Mouse (Mus musculus) adrenal gland, adult 8-10 months (tissue): ENCODE measurements around the gene Nmrk1. TPM values are rescaled to one million over a fixed set of nuclear protein-coding genes. Genes with fewer than 3 reads are reported as not detected.
"Not testable (repeated sequence)": the region's sequence is repeated elsewhere in the genome, so short reads cannot be mapped to it uniquely, and the experiment has no call there.

Experiments used
- DNase-seq: peaks from one replicate; pipeline ENCODE4 v3.0.0; 2022
- total RNA-seq, 4 experiments: library from RNA; stranded (reverse); gene quantifications; 2 replicates each; pipeline ENCODE4 v1.2.4; 2022

The Nmrk1 gene
- total RNA-seq: 10 to 100 TPM in 3 of 4 experiments, 1 to 10 TPM in 1; 9.3 to 32.3 (median 16.8) TPM

DNA sequence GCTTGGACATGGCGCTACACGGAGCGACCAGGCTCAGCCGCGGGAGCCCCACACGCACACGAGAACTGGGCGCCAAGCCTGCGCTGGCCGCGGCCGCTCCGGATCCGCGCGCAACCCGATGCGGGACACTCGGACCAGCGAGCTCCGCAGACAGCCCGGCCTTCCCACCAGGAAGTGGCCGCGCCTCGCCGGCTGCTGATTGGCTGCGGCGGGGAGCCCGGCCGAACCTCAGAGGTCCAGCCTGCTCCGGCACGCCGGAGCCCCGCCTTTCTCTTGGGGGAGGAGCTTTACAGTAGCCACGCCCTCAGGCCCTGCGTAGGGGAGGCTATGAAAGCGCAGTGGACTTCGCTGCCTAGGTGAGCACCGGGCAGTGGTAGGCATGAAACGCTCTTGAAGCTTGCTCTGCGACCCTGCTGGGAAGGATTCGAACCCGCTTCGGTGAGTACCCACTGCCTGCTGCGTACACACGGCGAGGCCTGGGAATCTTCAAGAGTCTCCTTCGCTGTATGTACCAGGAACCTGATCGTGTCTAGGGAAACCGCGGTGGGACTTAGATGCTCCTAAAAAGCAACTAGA is at the start of gene Nmrk1, which contains the start of gene Ostf1:
Gene Nmrk1 (plus strand): TSS at position 307 of the 576 bp plus-strand sequence.
Gene Ostf1 (minus strand): TSS at position 180 of the 576 bp plus-strand sequence.
- peak; percentile 97 for DNase-seq

- no peak for DNase-seq
Observed at GRCm38 (mm10) chr19:18582226-18582625, 49.5 kb upstream of the Nmrk1 start.

DNA sequence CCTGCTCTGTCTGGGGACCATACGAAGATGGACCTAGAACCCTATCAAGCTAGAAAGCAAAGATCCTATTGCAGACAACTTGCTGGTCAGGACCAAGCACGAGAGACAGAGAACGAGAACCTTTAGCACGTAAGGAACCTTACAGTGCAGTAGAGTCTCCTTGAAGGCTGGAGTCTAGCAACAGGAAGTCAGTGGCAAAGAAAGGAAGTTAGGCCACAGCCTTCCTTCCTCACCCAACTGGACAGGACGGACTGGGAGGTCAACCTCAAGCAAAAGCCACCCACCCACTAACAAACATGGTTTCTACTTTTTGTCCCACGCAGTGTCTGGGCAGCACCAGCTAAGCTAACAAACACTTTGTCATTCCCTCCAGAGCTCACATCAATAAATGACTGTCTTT is 48.9 kb upstream of the Nmrk1 start:
- DNase-seq: no peak

- DNase-seq: no peak
Observed at GRCm38 (mm10) chr19:18583706-18584105, 48.0 kb upstream of the Nmrk1 start.

- DNase-seq: no peak
Observed at GRCm38 (mm10) chr19:18584621-18585020, 47.1 kb upstream of the Nmrk1 start.

GRCm38 (mm10) chr19:18587118-18587517 is 44.6 kb upstream of the Nmrk1 start:
- DNase-seq: no peak

- DNase-seq: no peak
Observed at GRCm38 (mm10) chr19:18588243-18588642, 43.5 kb upstream of the Nmrk1 start.

DNA sequence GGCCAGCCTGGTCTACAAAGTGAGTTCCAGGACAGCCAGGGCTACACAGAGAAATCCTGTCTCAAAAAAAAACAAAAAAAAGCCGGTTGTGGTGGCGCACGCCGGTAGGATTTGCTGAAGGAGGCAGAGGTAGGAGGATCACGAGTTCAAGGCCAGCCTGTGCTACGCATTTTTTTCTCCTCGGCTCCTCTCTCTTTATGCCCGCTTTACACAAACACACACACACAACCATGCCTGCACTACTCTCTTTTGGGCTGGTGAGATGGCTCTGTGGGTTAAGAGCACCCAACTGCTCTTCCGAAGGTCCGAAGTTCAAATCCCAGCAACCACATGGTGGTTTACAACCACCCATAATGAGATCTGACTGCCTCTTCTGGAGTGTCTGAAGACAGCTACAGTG is 42.9 kb upstream of the Nmrk1 start:
- not testable (repeated sequence) for DNase-seq

DNA sequence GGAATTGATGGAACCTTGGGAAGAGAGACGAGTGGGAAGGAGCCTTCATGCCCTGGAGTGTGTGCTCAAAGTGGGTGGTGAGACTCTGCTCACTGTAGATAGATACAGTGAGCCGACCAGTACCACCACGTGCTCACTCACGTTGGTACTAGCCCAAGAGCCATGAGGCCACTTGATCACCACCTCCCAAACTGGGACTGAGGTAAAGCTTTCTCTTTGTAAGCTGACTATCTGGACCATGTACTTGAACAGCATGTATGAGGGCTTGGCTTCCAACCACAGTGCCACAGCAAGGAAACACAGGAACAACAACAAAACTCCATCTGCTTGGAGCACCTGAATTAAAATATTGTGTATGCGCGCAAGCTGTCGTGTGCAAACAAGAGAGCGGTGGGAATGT is 42.5 kb upstream of the Nmrk1 start:
- DNase-seq: no peak

GRCm38 (mm10) chr19:18590234-18590633 is 41.5 kb upstream of the Nmrk1 start:
- no peak for DNase-seq

- DNase-seq: no peak
Observed at GRCm38 (mm10) chr19:18590942-18591354, 40.8 kb upstream of the Nmrk1 start.

- no peak for DNase-seq
Observed at GRCm38 (mm10) chr19:18592919-18593318, 38.8 kb upstream of the Nmrk1 start.

- no peak for DNase-seq
Observed at GRCm38 (mm10) chr19:18593722-18594121, 38.0 kb upstream of the Nmrk1 start.

DNA sequence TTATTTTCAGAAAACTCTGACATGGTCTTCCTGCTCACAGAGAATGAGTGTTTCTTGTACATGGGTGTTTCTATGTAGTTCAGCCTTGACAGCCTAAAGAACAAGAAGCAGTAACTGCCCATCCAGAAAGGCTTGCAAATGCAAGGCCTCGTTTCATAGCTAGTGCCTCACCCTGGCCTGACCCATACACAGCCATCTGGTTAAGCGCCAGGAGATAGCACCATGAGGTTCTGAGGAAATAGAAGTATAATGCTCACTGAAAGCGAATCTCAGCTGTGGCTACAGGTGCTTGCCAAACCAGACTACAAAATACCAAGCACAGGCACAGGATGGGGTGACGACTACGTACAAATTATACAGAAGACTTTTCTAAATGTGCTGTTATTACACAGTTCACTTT is 34.9 kb upstream of the Nmrk1 start:
- no peak for DNase-seq

DNA sequence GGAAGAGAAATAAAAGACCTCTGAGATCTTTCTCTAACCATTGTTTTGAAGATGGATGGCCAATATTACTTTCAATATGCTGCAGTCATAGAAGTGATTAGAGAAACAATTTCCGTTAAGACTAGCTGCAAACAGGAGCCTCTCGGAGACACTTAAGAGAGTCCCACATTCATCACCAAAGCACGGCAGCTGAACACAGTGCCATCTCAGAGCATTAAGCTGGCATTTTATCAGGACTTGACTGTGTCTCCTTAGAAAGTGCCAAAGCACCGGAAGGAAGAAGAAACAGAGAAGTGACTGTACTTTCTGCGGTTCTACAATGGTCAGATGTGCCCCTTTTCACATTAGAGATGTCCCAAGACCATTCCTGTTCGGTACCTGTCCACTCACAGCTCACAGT is 34.0 kb upstream of the Nmrk1 start:
- no peak for DNase-seq

GRCm38 (mm10) chr19:18598265-18598926 is 33.4 kb upstream of the Nmrk1 start:
- no peak for DNase-seq

DNA sequence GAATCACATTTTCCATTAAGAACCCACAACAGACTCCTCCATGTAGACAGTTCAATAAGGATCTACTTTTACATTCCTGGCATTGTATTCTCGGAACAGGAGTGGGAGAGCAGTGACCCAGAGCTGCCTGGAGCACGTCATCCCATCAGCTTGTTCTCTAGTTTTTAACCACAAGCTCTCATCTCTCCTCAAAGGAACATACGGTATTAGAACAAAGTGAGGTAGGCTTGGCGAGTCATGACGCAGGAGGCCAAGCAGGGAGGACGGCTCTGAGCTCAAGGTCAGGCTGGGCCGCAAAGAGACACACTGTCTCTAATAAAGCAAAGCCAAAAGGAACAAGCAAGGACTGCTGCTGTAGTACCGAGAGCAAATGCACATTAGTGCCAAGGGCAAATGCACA is 32.7 kb upstream of the Nmrk1 start:
- DNase-seq: peak; percentile 58

GRCm38 (mm10) chr19:18599650-18600049 is 32.1 kb upstream of the Nmrk1 start:
- DNase-seq: no peak

DNA sequence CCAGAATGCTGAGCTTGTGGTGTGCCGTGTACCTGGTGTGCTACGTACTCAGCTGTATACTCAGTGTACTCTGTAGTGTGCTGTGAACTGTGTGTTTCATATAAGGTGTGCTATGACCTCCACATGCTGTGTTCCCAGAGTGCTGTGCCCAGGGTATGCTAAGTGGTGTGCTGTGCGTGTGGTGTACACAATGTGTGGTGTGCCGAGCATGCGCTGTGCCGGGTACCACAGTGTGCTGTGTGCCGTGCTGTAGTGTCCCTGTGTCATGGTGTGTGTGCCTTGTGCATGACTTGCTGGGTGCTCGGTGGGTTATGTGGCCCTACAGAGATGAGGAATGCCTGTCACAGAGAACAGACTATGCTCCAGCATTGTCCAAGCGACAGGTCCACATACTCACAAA is 31.1 kb upstream of the Nmrk1 start:
- no peak for DNase-seq

- peak; percentile 58 for DNase-seq
Observed at GRCm38 (mm10) chr19:18603011-18603410, 28.7 kb upstream of the Nmrk1 start.

DNA sequence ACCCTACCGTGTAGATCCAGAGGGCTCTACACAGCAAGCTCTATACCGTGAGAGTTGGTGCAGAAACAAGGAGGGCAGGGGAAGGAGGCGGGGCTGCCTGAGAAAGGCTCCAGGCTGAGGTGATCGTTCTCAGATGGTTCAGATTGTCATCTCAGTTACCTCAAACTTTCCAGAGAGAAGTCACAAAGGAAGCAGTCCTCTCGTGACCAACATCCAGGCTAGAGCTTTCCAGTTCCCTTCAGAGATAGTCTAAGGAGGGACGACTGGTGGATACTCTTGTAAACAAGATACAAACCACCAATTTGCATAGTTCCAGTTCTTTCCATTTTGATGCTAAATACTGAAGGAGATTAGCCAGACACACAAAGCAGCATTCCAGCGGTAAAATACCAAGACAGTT is 23.8 kb upstream of the Nmrk1 start:
- DNase-seq: no peak

- DNase-seq: peak; percentile 57
Observed at GRCm38 (mm10) chr19:18608975-18609374, 22.8 kb upstream of the Nmrk1 start.

- DNase-seq: no peak
Observed at GRCm38 (mm10) chr19:18614337-18614736, 17.4 kb upstream of the Nmrk1 start.

DNA sequence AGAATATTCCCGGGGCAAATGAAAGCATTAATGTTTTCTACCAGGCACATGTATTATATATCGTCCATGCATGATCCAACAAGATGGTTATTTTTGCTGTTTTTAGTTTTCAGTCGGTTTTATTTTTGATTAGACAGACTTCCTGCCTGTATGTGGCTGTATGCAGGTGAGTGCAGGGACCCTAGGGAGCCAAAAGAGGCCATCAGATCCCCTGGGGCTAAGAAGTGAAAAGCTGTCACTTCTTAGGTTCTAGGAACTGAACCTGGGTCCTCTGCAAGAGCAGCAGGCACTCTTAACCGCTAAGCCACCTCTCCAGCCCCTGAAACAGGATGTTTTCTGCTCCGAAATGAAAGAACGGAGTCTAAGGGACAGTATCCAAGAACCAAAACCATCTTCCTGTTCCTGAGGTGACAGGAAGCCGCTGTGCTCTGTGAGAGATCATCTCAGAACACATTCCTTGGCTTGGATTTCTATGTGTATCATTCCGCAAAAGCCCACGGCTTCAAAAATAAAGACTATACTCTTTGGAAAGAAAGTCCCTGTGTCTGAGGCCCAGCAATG is 16.0 kb upstream of the Nmrk1 start:
- DNase-seq: no peak
